Mouse (Mus musculus) C3H10T1/2 (cell line): ENCODE results near the gene Gfral. TPM values are rescaled to one million over a fixed set of nuclear protein-coding genes. Genes with fewer than 3 reads are reported as not detected.

Source experiments
- polyA plus RNA-seq, 2 experiments: library from polyadenylated mRNA; unstranded; fragments of >200 nt; fragmentation: generic; extraction: Trizol; gene quantifications; one replicate each; pipeline ENCODE4 v1.2.1; 2012; ENCODE audit warnings: missing spikeins in 2 of 2

Gene Gfral
- not detected for polyA plus RNA-seq

DNA sequence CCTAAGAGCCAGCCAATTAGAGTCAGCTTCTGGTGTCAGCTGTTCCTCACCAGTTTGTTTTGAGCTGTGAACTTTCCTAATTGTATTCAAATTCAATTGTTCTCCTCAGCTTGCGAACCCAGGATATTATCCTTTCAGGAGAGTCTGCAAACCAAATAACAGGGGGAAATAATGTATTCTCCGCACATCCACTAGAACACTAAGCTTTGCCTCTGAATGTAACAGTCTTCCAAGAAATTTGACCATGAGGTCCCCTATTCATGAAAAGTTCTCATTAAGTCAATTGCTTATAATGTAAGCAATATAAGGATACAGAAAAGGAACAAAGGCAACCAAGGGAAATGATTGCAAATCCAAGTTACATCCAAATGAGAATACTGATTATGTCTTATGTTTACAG, at the start of gene Gfral:
TSS of gene Gfral (minus strand) at position 101 of the 400 bp plus-strand sequence.

Other genes starting within 250 kb of the Gfral start
- not detected for gene Hmgcll1, start 198.8 kb downstream of the Gfral start, polyA plus RNA-seq
- not detected for gene Hcrtr2, start 110.2 kb upstream of the Gfral start, polyA plus RNA-seq